Mouse (Mus musculus): Measurements from ENCODE around the gene Prkn.

The Prkn gene

DNA sequence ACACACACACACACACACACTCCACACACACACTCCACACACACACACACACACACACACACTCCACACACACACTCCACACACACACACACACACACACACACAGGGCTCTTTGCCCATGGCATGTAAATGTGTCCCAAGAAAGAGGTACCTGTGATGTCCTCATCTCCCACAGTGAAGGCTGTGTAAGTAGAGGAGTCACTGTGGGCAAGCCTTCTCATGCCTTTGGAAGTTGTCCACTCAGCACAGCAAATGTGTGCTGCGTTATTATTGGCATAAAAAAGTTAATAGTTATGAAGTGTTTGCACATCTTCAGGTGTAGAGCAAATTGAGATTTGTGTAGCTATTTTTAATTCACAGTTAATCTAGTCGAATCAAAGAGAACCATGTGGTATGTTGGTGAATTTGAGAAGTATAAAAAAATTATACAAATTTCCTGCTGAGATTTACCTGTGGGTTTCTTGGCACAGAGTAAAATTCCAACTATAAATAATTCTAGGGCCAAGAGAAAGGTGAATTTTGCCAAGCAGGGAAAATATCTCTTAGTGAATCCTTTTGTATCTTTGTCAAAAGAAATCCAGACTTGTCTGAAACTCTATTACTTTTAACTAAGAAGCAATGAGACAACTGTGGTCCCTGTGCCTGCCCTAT lies 562.2 kb downstream of the Prkn start:
- DNase-seq (ENCODE audit: low spot score) = no peak

- no peak for DNase-seq (ENCODE audit: low spot score)
Observed at GRCm38 (mm10) chr17:11411414-11411813, 571.2 kb downstream of the Prkn start.

DNA sequence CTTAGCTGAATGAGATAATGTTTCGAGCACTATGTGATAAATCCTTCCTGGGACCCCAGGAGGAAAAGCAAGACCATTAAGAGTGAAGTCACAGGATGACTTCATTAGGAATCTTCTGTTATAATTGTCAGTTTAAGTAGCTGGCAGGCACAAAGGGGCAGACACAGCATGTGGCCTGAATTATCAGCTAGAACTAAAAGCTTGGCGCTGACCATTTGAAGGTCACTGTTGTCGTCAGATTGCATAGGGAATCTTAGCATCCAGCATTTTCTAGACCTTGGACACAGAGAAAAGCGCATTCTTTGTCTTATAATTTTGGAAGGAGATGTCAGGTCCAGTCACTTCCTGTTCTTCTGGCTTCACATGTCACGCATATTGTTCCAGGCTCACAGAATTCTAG lies 573.5 kb downstream of the Prkn start:
- DNase-seq (ENCODE audit: low spot score) = no peak

GRCm38 (mm10) chr17:11414288-11414687 lies 574.1 kb downstream of the Prkn start:
- no peak for DNase-seq (ENCODE audit: low spot score)

DNA sequence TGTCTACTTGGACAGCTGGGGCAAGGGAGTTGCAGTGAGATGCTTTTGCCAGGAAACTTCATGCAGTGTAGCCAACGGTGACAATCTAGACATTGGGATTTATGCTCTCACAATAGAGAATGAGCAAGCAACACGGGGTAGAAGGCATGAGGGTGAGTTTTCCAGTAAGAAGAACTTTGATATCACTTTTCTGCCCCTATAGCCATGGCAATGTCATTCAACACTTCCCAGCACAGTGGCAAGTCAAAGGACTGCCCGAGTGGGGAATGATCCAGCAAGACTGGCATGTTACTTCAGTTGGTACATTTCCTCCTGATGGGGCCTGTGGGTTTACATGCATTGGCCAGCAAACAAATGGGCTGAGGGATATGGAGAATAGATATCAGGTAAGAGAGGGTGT lies 577.0 kb downstream of the Prkn start:
- DNase-seq (ENCODE audit: low spot score) = no peak

GRCm38 (mm10) chr17:11419484-11419883 lies 579.3 kb downstream of the Prkn start:
- DNase-seq (ENCODE audit: low spot score) = no peak

GRCm38 (mm10) chr17:11420839-11421238 lies 580.7 kb downstream of the Prkn start:
- DNase-seq (ENCODE audit: low spot score) = no peak

DNA sequence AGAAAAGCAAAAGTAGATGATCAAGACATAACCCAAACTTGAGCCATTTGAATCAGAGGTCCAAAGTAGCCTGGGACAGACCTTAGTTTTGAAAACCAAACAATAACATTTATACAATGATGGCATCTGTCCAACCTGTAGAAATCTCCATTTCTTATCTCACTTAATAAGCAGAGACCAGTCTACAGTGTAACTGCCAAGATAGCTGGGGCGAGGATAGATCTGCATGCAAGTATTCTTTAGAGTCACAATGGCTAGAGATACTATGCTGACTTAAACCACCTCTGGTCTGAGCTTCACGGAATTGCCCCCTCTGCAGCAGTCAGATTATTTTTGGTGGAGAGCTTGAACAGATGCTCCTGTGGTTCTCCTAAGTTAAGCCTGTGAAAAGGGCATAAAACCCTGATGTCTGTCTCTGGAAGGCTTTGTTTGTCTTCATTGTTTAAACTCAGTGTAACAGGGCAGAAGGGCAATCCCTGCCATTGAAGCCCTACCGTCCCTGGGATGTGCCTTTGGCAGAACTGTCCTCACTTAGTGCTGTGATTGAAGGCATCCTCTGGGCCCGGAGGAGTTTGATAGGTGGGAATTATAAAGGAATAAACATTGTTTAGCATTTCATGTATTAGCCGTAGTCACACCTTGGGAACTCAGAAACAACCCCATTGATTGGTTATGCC lies 581.2 kb downstream of the Prkn start:
- DNase-seq (ENCODE audit: low spot score) = no peak

DNA sequence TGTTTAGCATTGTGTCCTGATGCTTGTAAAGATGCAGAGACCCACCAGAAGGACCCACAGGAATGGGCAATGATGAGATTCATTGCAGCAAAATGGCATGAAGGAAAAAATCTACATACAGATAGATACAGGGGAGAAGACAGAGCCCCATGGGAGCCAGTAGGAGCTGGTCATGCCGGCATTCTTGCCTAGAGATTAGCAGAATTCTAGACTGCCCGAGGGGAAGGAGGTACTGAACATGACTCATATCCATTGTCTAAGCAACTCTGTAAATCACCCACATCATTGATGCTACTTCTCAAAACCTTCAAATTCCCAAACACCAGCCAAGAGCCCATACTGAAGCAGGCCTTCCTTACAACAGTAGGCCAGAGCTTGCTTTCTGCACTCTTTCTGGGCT lies 591.1 kb downstream of the Prkn start:
- no peak for DNase-seq (ENCODE audit: low spot score)

DNA sequence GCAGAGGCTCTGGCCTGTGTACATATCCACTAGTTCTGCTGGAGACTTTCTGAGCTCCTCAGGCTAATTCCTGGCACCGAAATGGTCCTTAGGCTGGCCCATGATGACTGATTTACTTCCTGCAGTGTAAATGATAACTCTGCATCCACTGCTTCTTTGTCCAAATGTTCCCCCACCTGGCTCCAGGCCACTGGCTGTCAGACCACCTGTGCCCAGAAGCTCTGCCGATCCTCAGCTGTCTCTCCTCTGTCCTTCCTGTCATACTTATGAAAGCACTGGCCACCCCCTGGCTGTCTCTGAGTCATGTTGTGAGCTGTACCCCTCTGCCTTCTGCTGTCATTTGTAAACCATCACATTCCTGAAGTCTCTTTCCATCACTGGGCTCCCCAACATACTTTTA lies 592.4 kb downstream of the Prkn start:
- DNase-seq (ENCODE audit: low spot score) = no peak

- DNase-seq (ENCODE audit: low spot score) = no peak
Observed at GRCm38 (mm10) chr17:11462721-11463120, 622.5 kb downstream of the Prkn start.

GRCm38 (mm10) chr17:11466095-11466494 lies 625.9 kb downstream of the Prkn start:
- no peak for DNase-seq (ENCODE audit: low spot score)

DNA sequence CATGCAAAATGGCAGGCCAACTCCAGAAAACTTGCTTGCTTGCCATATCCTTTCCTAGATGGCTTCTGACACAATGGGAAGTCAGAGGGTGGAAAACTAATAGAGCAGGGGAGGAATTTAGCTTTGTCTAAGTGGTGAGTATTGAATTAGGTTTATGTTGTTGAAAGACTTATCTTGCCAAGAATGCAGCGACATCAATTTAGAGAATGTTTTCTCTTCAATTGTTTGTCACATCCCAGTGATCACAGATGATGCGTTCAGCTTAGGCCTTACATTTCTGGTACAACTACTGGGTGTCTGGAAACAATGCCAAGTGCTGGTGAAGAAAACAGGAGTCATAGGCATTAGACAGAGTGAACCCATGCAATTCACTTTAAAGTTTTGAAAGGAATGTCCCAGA lies 628.4 kb downstream of the Prkn start:
- no peak for DNase-seq (ENCODE audit: low spot score)

DNA sequence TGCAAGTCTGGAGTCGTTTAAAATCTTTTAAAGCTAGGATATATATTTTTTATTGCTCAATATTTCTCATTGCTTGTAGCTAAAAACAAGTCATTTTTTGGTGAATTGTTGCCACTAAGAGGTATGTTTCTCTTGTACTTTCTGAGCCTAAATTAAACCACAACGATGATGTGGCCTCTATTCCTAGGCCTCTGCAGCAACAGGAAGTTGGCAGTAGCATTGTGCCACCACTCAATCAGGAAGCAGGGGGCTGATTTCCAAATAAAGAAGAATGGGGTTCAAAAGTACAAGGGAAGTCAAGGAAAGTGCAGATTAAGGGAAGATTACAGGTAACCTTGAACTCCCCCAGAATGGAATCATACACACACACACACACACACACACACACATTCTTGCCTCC lies 642.8 kb downstream of the Prkn start:
- no peak for DNase-seq (ENCODE audit: low spot score)

- no peak for DNase-seq (ENCODE audit: low spot score)
Observed at GRCm38 (mm10) chr17:11490051-11490450, 649.9 kb downstream of the Prkn start.

- no peak for DNase-seq (ENCODE audit: low spot score)
Observed at GRCm38 (mm10) chr17:11502556-11502955, 662.4 kb downstream of the Prkn start.

GRCm38 (mm10) chr17:11504496-11504895 lies 664.3 kb downstream of the Prkn start:
- DNase-seq (ENCODE audit: low spot score) = no peak

DNA sequence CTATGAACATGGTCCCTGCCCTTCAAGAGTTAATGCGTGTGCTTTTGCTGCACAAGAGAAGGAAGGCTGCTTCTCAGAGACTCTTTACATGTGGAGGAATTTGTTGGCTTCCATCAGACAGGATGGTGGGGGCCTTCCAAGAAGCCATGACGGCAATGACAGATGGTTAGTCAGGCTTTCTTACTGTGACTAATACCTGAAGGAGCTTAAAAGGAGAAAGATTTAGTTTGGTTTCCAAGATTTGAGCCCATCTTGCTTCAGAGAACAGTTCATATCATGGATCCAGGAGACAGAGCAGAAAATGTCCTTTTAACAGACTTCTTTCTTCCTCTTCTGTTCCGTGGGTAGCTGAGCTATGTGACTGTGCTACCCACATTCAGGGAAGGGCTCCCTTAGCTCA lies 666.9 kb downstream of the Prkn start:
- no peak for DNase-seq (ENCODE audit: low spot score)

DNA sequence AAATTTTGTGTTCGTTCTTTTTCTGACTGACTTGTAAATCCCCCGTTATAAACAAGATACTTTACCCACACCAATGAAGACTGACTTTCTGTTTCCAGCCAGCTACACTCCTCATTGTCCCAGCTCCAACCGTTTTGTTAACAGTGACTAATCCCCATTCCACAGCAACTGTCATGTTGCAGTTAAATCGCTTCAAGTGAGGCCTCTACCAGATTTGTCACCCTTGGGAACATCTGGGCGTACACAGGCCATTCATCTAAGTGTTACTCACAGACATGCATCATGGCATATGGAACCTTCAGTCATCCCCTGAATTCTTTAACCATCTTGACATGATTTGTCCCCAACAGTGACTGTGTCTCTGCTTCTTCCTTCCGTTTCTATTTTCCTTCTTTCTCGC lies 669.9 kb downstream of the Prkn start:
- DNase-seq (ENCODE audit: low spot score) = no peak

DNA sequence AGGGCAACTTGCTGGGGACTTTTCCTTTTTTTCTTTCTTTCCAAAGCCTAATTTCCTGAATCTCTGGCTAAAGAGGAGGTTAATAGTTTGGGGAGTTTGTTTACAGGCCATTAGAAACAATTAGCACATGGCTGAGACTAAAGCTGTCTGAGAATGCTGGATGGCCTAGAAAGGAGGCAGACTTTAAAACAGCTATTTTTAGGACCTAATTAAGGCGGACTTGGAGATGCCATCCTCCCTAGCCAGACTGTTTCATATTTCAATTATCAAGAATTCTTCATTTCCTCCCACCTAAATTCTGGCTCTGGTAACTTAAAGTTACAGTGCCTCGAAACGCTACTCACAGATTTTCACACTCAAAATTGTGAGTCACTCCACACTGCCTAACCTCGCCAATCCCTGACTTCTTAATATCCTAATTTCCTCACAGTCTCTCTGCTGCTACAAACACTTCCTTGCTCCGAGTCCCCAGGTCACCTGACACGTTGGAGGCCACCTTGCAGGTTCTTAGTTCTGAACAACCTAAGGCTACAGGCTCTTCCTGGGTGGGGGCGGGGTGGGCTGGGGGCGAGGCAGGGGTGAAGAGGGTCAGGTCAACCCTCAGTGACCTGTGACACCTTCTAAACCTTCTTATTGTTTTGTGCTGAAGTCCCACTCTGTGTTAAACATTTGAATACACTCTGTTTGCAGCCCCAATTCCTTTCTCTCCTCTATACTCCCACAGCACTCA lies 674.0 kb downstream of the Prkn start:
- DNase-seq (ENCODE audit: low spot score) = no peak

GRCm38 (mm10) chr17:11515619-11516018 lies 675.4 kb downstream of the Prkn start:
- no peak for DNase-seq (ENCODE audit: low spot score)

- DNase-seq (ENCODE audit: low spot score) = peak; percentile 1
Observed at GRCm38 (mm10) chr17:11516165-11516564, 676.0 kb downstream of the Prkn start.

GRCm38 (mm10) chr17:11532066-11532465 lies 691.9 kb downstream of the Prkn start:
- DNase-seq (ENCODE audit: low spot score) = no peak

Data from lung, postnatal 25 days (tissue).